Mouse (Mus musculus) monocyte, adult 5-6 weeks (primary cell): ENCODE measurements around the gene Enox1. TPM values are rescaled to one million over a fixed set of nuclear protein-coding genes. Genes with fewer than 3 reads are reported as not detected.
A peak's percentile ranks its signal among the peaks of the same experiment; 100 is the strongest.

Experiments used
- ATAC-seq: fragments of 153-309, 156-312 bp; replicated peaks from 2 replicates; pipeline ENCODE4 v1.8.0; 2017; ENCODE audit warnings: mild to moderate bottlenecking; ENCODE audit not compliant: low TSS enrichment, insufficient number of reproducible peaks, severe bottlenecking, poor library complexity, low FRiP score
- total RNA-seq: library from RNA; stranded (forward); fragments of 200-1000, 200-491, 200-594 nt; gene quantifications from 3 replicates; pipeline ENCODE4 v1.2.3, GENCODE M21; 2017

Enox1 gene
- total RNA-seq, 1 experiment from 2014 or later = not detected

DNA sequence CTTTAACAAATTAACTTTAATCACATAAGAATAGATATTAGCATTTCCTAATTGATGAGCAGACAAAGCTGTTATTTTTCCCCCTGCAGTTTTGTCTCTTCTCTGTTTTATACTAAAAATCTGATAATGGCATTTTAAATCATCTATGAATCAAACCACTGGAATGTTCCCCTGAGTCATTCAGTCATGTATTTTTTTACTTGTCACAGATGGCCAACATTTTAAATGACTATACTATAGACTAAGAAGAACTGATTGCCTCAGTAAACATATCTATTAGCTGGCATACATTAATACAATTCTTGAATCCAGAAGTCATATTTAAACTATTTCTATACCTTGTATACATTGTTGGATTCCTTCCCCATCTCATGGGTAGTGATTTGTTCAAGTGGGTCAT, 173.2 kb downstream of the Enox1 start:
- ATAC-seq = no peak

- peak; percentile 80; the same call in 1 of the 2 replicates for ATAC-seq
Observed at GRCm38 (mm10) chr14:77343662-77344340, 187.2 kb downstream of the Enox1 start.

GRCm38 (mm10) chr14:77346296-77346695, 189.7 kb downstream of the Enox1 start:
- ATAC-seq = no peak

DNA sequence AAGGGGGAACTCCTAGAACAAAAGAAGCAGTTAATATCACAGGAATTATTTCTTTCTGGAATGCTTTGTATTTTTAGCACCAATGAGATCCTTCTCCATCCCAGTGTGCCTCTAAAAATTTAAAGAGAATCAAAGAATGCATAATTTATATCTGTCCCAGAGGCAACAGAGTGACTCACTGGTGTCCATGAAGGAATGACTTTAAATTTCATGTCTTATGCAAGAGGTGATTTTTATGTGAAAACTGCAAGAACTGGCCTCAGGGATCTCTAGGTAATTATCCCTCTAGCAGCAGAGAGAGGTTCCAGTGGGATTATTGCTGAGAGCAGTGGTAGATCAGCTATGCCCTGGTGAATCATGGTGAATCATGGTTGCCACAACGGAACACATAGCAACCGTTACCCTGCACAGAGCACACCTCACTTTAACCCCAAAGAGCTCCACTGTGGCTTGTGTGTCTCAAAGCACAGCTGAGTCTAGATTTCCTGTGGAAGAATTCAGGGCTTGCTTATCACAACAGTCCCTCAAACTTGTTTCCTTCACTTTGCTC, 195.3 kb downstream of the Enox1 start:
- no peak for ATAC-seq

GRCm38 (mm10) chr14:77362662-77363061, 206.1 kb downstream of the Enox1 start:
- ATAC-seq = no peak

DNA sequence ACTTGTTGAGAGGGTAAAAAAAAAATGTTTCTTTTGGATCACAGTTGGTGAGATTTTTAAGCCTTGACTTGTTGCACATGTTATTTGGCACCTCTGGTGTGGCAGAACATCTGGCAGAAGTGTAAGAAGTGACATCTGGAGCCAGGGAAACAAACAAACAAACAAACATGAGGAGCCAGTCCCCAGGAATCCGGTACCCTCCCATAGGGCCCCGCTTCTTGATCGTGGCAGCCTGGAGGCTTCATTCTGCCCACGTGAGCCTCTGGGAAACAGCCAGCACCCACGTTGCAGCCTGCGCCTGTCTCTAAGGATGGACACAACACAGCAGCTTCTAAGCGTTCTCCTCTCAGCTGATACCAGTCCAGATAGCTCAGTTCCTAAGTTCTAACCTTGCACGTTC, 211.8 kb downstream of the Enox1 start:
- ATAC-seq = no peak

GRCm38 (mm10) chr14:77369070-77369469, 212.5 kb downstream of the Enox1 start:
- ATAC-seq = no peak

DNA sequence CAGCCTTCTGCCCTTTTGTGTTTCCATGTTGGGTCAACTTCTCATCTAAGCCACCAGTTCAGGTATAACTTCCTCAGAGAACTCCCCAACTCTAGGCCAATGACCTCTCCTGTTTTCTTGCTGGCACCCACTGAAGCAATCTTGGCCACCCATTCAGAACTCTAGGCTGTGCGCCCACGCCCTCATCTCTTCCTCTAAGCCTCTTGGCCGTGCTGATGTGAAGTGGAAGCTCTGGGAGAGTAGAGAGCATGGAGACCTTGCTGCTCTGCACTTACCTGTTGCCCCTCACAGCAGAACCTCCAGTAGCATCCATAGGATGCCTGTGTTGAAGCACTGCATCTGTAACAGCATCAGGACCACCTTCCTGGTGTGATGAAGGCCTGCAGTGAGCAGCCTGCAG, 214.0 kb downstream of the Enox1 start:
- no peak for ATAC-seq

GRCm38 (mm10) chr14:77371977-77372376, 215.4 kb downstream of the Enox1 start:
- no peak for ATAC-seq

DNA sequence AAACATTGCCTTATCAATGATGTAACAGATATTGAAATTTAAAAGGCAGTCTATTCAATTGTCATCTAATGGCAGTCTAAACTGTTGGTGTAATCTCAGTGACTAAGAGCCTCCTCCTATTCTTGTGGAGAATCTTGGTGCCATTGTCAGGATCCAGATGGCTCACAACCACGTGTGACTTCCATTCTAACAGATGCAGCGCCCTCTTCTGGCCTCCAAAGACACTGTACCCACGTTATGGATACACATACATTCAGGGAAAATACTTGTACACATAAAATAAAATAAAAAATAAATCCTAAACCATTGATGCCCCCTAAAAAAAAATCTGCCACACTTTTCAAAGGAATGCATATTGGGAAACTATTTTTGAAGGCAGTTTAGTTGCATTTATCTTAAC, 216.6 kb downstream of the Enox1 start:
- ATAC-seq = no peak

GRCm38 (mm10) chr14:77375054-77375453, 218.5 kb downstream of the Enox1 start:
- no peak for ATAC-seq

DNA sequence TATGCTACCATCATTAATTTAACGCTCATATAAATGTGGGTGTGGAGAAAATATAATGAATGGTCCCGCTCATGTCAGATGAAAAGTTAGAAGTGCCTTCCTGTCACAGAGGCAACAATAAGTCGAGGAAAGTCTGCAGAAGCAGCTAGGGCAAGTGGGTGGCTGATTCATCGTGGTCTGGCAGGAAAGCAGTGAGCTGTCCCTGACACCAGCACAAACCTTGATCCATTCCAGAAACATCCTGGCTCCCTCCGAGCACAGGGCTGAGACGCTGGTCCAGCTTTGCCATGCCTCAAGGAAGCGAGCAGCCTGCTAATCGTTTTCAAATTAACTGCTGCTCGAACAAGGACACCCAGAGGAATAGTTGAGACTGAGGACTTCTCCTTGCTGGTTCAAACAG, 219.1 kb downstream of the Enox1 start:
- no peak for ATAC-seq

DNA sequence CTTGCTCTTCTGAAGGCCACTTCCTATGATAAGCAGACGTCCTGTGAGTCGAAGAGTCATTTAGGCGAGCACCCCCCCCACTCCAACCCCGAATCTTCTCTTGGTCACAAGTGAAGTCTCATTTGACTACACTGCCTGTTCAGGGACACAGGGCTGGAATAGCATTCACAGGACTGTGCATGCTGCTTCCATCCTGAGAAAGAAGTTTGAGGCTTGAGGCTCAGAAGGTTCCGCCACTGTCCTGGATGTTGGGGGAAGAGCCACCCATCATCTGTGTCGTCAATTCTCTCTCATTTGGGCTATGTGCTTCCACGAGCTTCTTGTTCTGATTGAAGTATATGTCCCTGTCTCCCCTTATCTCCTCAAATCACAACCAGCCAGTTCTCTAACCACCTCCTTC, 220.2 kb downstream of the Enox1 start:
- no peak for ATAC-seq

GRCm38 (mm10) chr14:77377439-77377838, 220.9 kb downstream of the Enox1 start:
- ATAC-seq = no peak

- no peak for ATAC-seq
Observed at GRCm38 (mm10) chr14:77377873-77378272, 221.3 kb downstream of the Enox1 start.

- ATAC-seq = no peak
Observed at GRCm38 (mm10) chr14:77381532-77381931, 225.0 kb downstream of the Enox1 start.

- no peak for ATAC-seq
Observed at GRCm38 (mm10) chr14:77385621-77386020, 229.1 kb downstream of the Enox1 start.

GRCm38 (mm10) chr14:77387877-77388276, 231.3 kb downstream of the Enox1 start:
- ATAC-seq = no peak

- no peak for ATAC-seq
Observed at GRCm38 (mm10) chr14:77389276-77389675, 232.7 kb downstream of the Enox1 start.

DNA sequence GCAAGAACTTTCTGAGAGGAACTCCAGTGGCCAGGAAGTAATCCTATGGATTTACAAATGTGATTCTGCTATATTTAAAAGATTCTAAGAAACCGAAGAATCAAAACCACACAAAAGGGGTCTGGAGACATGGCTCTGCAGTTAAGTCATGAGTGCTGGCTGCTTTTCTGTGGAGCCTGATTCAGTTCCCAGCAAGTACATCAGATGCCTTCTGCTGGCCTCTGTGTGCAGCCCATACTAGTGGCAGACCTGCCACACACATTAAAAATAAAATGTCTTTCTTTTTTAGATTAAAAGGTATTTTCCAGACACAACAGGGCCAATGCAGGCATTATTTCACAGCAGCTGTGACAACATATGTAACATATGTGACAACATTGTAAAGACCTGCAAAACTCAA, 235.9 kb downstream of the Enox1 start:
- no peak for ATAC-seq
